Mouse (Mus musculus) CD4-positive, CD25-positive, alpha-beta regulatory T cell, adult 2 months (primary cell): ENCODE results near the gene Ankrd35.

ENCODE experiments used
- DNase-seq: peaks from one replicate; pipeline ENCODE4 v3.0.0-alpha.2; 2012; ENCODE audit warnings: low read depth, low spot score

Ankrd35 gene

DNA sequence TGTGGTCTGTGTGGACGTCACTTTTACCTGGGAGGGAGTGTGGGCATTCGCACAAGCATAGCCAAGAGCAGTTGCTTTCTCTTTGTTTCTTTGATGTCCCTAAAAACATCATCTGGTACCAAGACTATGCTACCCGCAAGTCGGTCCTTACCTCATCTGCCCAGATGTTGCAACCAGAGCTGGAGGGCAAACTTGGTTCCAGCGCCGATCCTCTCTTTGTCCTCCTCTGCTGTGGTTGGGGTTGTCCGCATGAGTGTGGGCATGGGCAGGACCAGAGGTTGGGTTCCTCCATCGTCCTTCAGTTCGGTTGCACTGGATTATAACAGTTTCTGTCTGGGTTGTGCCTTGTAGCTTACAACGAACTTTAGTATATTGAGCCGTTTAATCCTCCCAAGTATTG, 36.3 kb downstream of the Ankrd35 start:
- DNase-seq: no peak

DNA sequence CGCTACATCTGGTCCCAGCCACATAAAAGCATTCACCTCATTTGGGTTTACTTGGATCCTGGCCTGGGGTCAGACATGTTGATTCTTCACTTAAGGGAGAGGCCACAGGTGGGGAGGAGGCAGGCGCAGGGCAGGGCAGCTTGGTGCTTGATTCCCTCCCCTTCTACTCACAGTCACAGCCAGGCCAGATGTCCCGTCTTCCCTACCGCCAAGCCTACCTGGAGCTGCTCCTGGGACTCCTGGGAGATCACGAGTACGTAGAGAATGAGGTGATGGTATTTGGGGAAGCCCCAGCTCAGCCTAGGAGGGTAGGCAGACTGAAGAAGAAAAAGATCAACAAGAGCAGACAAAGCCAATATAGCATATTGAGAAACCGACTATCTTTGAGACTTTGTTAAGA, 37.1 kb downstream of the Ankrd35 start:
- no peak for DNase-seq

DNA sequence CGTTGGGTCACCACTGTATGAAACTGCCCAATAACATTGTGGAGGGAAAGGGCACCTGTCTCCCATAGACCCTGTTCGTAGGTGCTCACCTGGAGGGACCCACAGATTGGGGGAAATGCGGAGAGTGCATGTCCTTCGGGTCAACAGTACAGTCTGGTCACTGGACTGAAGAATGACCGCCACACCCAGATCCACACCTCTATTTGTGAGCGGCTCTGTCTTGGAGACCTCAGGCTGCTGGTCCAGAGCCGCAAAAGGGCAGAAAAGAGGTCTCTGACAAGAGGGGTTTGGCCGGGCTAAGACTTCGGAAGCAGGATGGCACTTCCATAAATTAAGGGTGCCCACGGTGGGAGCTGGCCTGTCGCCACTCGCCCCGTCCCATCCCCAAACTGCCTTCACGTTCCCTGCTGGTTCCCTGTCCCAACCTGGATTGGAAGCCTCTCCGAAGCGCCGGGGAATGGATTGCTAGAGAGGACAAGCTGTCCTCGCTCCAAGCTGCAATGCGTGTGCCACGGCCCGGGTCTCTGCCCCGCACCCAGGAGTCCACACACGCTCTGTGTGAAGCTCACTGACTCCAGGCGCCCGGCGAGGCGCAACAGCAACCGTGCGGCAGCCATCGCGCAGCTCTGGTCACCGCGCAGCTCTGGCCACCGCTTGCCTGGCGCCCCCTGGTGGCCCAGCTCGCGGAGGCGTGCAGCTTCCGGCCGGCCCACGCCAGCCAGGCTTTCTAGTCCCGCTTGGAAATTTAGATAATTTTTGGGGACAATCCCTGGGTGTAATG, 38.2 kb downstream of the Ankrd35 start, which contains the start of gene Nudt17:
Gene Nudt17, minus strand, starts transcription at position 660 of the 781 bp plus-strand sequence.
- peak; percentile 79 for DNase-seq

DNA sequence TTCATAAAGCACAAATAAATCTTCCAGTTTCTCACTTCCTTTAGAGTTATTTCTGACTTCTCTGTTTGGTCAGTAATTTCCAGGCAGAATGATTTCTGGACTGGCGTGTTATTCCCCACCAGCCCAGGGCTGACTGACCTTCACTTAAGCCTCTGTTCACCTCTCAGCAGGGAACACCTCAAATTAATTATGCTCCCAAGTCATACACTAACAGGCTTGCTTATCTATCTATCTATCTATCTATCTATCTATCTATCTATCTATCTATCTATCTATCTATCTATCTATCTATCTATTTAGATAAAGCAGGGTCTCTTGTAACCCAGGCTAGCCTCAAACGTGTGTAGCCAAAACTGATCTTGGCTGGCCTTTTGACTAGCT, 38.7 kb downstream of the Ankrd35 start:
- no peak for DNase-seq

DNA sequence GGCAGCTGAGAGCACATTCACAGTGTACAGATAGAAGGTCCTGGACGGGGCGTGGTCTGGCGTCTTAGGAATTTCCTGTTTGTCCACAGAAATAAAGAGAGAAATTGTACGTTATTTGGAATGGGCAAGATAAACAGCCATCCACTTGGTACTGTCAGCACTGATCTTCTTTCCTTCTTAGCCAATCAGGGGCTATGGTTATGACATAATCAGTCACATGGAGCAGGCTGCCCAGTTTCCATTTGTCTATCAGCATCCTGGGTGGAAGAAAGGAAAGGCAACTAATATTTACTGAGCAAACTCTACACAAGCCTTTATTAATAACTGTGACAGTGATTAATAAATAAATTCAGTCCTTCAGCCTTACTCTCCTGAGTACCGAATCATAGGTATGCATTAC, 44.4 kb downstream of the Ankrd35 start:
- DNase-seq: no peak

DNA sequence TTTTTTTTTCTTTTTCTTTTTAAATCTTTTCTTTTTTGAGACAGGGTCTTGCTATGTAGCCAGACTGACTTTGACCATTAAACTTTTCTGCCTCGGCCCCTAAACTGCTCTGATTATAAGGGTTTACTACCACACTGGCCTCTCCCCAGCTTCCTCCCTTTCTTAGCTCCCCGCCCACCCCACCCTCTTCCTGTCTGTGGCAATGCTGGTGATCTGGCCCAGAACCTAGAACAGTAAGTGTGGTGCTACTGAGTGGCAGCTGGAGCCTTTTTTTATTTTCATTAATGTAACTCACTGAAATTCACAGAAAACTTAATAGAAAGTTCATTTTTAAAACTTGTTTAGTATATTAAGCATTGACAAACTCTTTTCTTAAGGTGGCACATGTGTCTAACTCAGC, 45.9 kb downstream of the Ankrd35 start:
- peak; percentile 35 for DNase-seq

DNA sequence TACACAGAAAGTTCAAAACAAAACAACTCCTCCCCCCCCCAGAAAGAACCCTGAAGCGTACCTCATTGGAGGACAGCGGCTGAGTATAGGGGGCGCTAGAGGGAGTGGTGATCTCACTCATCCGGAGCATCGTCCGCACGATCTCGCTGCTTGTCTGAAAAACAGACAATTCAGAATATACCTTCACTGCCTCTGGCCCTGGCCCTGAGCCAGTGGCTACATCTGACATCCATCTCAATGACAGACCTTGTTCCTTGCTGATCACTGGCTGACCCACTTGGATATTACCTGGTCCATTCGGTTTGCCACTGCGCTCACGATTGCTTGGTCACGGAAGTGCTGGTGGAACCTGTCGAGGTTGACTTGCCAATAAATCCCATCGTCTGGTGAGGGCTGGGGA, 49.2 kb downstream of the Ankrd35 start:
- DNase-seq: peak; percentile 53

DNA sequence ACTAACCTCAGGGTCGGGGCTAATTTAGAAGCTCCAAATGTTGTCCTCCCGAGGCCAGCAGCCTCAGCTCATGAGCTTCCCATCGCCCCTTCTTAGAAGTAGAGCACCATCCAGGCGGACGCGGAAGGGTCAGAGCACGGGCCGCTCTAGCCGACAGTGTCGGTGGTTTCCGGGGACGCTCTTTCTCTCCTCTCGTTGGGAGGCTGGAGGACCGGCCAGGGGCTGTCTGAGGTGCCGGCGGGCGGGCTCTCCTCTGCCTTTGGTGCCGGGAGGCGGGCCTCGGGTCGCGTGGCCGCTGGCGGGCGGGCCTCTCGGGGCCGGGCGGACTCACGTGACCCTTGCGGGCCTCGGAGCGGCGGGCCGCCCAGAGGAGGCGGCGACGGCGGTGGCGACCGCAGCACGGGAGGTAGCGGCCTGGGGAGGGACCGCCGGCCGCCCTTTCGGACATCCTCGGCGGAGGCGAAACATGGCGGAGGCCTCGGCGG, 57.5 kb downstream of the Ankrd35 start, which contains the start of the genes Polr3c and Rnf115:
Gene Polr3c, minus strand, starts transcription at position 286 of the 485 bp plus-strand sequence.
Gene Rnf115, plus strand, starts transcription at position 322 of the 485 bp plus-strand sequence.
- peak; percentile 92 for DNase-seq

DNA sequence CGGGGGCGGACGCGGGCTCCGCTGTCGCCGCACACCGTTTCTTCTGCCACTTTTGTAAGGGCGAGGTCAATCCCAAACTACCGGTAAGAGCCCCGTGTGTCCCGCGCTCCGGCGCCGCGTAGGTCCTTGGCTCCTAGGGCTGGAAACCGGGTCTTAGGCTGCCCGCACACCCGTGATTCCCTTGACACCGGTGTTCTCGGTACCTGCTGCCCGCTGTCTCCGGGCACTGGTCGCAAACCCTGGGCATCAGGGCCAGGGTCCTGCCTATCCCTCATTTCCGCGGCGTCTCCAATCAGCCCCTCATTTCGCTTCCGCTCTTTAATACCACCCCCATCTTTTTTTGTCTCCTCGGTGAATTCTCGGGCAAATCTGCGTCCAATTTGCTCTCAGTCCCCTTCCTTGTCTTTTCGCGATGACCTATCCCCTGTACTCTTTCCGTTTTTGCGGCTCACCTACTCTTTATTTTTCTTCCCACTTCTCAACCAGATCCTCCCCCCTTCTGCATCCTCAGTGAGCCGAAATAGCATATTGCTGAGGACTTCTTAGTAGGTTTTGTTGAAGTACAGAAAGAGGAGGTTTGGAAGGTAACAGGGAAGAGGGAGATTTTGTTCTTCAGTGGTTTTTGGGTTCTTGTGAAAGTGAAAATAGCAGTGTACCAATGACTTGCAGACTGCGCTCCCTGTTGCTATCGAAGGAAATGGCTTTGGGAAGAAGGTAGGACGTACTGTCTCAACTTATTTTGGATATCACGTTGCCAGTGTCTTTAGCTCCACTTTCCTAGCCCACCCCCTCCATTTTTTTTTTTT, 58.1 kb downstream of the Ankrd35 start:
- DNase-seq: peak; percentile 55

DNA sequence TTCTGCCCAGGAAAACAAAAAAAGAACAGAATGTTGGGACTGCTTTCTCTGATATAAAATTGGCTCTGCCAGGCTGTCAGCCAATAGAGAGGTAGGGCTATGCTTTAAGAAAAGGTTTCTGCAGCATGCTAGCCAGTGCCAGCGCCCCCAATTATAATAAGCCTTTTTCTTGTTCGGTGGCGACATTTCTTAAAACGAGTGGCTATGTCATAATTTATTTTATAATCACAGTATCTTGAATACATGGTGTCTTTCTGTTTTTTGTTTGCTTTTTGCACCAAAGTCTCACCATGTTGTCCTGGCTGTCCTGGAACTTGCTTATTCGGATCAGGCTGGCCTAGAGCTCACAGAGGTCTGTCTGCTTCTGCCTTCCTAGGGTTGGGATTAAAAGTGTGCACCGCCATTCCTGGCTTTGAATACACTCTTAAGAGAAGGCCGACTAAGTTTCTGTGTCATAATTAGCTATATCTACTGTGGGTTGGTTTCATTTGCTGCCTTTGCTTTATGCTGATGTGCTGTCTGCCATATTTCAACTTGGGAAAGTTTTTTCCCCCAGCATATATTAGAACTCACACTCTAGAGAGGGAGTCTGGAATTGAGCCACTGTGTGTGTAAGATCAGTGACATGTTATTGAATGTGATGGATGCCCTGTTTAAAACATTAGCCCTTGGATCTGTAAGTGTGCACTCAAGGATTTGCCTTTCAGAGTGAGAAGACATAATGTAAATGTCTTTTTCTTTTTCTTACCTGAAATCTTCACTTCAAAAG, 58.9 kb downstream of the Ankrd35 start:
- DNase-seq: no peak

DNA sequence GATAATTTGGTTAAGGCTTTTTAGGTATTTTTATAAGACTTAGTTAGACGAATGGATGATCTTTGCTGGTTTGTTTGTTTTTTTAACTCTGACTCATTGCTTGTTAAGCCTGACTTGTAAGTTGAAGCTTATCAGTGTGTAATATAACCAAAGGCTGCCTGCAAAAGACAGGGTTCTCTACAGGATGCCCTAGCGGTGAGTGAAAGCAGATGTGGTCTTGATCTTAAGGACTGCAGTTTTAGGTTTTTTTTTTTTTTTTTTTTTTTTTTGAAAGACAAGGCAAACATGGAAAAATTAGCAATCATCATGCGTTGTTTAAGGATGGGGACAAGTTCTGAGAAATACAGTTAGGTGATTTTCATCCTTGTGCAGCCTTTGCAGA, 59.5 kb downstream of the Ankrd35 start:
- peak; percentile 64 for DNase-seq

DNA sequence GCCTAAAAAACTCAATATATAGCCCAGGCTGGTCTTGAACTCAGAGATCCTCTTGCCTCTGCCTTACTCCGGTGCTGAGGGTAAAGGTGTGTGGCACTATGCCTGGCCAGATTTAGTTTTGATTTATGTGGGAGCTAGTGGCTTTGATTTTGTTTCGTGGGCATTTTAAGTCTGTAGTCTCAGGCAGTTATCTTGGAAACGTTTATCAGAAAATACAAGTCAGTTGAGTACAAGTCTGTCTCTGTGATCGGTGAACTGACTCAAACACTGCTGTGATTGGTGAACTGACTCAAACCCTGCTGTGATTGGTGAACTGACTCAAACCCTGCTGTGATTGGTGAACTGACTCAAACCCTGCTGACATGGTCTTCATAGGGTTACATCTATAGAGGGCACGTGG, 60.9 kb downstream of the Ankrd35 start:
- DNase-seq: no peak

DNA sequence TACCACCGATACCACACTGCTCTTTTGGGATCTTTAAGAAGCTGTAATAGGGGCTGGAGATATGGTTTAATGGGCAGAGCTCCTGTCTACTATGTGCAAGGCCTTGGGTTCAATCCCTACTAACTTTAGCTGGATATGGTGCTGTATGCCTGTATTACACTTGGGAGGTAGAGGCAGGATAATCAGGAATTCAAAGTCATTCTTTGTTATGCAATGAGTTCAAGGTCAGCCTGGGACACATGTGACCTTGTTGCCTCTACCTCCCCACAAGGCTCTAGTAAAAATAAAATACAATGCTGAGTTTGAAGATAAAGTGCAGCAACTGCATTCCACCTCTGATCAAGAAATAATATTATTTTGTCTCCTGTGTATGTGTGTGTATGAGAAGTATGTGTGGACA, 64.1 kb downstream of the Ankrd35 start:
- DNase-seq: no peak

DNA sequence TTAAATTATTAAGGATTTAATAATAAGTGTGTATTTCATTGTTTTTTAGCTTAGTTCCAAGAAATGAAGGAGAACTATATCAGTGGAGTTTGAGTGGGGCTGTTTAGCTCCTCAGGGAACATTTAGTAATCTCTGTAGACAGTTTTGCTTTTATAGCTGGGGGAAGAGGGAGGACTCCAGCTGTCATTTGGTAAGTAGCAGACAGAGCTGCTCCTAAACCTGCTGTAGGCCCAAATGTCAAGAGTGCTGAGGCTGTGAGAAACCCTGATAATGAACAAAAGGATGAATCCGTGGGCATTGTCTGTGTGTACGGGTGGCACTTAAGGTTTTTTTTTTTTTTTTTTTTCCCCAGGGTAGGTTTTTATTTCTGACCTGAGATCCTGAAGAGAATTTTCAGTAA, 65.3 kb downstream of the Ankrd35 start:
- no peak for DNase-seq

DNA sequence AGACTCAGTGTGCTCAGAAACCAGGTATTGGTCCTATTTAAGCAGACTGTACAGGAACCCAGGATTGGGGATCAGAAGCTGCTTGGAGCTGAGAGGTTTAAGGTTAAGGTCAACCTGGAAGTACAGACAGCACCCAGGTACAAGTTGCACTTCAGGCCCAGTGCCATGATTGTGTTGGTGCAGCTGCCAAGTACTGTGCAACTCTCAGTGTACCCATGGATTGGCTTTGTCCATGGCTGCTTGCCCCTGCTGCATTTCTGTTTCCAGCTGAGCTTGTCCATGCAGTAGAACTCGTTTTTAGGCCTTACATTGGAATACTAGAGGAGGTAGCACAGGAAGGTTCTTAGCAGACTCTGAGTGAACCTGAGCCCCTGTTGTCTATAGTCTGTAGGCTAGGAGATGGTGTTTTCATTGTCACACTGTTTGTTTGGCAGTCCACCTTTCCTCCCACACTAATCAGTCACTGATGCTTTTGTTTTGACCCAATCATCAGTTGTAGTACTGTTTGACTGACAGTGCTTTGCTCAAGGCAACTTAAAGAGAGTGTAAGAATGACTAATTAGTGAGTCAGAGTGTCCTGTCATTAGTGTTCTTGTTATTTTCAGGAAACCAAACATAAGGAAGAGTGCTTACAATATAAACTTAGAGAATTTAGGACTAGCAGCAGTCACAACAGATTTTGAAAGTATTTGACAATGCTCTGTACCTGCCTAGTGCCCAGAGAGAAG, 67.2 kb downstream of the Ankrd35 start:
- DNase-seq: no peak

DNA sequence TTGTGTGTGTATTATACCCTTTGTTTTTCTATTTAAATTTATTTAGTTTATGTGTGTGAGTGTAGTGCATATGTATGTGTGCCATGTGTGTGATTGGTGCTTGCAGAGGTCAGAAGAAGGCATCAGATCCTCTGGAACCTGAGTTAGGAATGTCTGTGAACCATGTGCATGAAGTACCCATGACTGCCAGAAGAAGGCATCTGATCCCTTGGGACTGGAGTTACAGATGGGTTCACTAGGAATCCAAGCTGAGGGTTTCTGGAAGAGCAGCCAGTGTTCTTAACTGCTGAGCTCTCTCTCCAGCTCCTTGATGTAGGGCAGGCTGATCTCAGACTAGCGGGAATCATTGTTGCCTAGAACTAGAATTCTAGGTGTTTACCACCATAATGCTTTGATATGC, 68.1 kb downstream of the Ankrd35 start:
- no peak for DNase-seq

DNA sequence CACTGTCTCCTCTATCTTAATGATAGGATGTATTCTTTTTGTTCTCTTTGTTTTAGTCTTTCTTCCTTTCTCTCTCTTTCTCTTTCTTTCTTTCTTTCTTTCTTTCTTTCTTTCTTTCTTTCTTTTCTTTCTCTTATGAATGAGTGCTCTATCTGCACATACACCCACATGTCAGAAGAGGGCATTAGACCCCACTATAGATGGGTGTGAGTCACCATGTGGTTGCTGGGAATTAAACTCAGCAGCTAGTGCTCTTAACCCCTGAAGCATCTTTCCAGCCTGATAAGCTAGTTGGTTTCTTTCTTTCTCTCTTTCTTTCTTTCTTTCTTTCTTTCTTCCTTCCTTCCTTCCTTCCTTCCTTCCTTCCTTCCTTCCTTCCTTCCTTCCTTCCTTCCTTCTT, 70.3 kb downstream of the Ankrd35 start:
- peak; percentile 22 for DNase-seq
